Mouse (Mus musculus): ENCODE data around the gene Clcnka.

DNA sequence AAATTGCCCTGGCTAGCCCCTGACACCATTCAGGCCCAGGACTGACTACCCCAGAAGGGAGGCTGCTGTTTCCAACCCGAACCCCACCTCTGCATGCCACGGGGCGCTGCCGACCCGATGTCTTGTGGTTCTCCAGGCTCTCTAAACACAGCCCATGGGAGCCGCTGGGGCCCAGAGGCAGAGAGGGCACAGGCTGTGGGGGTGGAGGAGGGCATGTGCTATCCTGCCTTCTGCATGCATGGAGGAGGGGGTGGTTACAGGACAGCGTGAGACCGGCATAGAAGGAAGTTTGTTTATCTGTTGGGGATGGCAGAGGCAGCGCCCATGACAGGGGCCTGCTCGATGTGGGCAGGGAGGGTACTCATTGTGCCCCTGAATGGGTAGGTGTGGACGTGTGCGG, 48.5 kb downstream of the Clcnka start:
- no peak for TF ChIP-seq POLR2A (IDR thresholded peaks at IDR 0.05; ENCODE audit: borderline replicate concordance, insufficient read depth, low read length)
- no peak for TF ChIP-seq CTCF (IDR thresholded peaks at IDR 0.05; ENCODE audit: borderline replicate concordance, insufficient read depth, low read depth, low read length)
